Mouse (Mus musculus) frontal cortex, postnatal 36 days (tissue): ENCODE measurements around the gene Gmppa.

Experiments
- DNase-seq, 2 experiments: peaks; one replicate each; pipeline ENCODE4 v3.0.0; 2022; ENCODE audit warnings: low spot score in 2 of 2

The Gmppa gene

DNA sequence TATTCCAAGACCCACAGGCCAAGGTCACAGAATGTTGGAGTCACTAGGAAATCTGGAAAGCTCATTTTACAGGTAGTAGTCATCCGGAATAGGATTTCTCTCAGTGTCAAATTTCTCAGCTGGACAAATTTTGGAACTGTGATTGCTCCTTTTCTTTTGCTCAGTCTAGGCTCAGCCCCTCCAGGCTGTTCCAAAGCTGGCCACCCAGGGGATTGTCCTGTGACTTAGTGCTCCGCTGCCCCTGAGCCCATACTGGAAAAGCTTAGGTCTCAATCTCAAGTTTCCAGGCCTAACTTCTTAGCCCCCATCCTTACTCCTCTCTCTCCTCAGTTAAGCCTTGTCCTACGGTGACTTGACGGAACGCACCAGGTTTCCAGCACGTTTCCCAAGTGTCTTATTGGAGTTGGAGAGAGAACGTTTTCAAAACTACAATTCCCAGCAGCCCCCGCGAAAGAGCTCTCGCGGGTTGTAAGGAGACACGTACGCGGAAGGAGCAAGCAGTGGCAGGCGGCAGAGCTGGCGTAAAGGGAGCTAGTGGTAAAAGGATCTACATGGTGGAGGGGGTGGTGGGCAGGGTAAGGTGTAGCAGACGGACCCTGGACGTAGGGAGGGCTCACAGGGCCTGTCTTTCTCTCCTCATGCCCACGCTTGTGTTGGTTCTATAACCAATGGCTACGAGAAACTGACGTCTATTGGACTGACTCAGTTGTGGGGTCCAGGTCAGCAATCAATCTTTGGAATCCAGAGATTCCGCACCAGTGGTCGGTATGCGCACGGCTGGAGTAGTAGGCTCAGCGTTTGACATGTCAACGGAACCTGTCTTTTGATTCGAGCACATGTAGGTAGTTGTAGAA lies at the start of gene Gmppa:
Gene Gmppa, plus strand, starts transcription at position 456 of the 854 bp plus-strand sequence.
- DNase-seq: peak; percentile 75 to 89

DNA sequence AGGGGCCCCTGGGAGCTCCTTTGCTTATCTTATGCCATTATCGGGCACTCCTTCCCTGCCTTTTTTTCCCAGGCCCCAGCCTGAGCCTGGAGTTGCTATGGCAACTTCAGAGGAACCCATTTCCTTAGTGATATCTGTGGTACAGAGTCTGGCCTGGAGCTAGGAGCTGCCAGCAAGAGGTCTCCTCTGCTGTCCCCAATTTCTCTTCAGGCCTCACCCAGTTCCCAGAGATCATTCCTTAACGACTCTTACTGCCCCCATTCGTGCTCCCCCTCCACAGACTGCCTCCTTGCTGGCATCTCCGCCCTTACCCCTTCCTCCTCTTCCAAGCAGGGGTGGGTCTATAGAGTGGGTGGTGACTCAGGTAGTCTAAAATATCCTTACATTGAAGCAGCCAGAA lies 49.6 kb upstream of the Gmppa start:
- DNase-seq: peak; percentile 48 to 53

DNA sequence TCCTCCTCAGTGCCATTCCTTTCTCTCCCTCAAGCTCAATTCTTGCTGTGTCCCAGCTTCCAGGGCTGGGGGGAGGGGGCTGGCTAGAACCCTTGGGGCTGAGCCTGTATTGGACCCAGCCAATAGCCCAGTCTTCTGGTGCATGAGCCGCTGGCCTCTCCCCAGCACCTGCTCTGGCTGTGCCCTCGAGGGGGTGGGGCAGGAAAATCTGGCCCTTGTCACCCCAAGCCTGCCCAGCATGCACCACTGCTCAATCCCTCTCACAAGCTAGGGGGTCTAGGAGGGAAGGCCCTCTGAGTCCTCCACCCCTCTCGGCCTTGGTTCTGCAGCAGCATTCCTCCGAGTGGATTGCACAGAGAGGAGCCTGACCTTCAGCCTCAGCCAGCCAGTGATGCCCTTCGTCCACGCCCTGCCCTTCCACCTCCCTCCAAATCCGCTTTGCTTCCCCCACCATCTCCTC lies 48.2 kb upstream of the Gmppa start:
- no peak for DNase-seq

DNA sequence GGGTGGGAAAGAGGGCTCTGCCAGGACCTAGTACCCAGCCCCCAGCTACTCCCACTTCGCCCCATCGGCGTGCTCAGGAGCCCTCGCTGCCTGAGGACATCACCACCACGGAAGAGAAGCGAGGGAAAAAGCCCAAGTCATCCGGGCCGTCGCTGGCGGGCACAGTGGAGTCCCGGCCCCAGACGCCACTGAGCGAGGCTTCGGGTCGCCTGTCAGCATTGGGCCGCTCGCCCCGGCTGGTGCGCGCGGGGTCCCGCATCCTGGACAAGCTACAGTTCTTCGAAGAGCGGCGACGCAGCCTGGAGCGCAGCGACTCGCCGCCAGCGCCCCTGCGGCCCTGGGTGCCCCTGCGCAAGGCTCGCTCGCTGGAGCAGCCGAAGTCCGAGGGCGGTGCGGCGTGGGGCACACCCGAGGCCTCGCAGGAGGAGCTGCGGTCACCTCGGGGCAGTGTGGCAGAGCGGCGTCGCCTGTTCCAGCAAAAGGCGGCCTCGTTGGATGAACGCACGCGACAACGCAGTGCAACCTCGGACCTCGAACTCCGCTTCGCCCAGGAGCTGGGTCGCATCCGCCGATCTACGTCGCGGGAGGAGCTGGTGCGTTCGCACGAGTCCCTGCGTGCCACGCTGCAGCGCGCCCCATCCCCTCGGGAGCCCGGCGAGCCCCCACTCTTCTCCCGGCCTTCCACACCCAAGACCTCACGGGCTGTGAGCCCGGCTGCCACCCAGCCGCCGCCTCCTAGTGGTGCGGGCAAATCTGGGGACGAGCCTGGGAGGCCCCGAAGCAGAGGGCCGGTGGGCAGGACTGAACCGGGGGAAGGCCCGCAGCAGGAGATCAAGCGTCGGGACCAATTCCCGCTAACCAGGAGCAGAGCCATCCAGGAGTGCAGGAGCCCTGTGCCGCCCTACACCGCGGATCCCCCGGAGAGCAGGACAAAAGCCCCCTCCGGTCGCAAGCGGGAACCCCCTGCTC lies 47.5 kb upstream of the Gmppa start:
- DNase-seq: peak in 1 of 2 experiments; percentile 12

DNA sequence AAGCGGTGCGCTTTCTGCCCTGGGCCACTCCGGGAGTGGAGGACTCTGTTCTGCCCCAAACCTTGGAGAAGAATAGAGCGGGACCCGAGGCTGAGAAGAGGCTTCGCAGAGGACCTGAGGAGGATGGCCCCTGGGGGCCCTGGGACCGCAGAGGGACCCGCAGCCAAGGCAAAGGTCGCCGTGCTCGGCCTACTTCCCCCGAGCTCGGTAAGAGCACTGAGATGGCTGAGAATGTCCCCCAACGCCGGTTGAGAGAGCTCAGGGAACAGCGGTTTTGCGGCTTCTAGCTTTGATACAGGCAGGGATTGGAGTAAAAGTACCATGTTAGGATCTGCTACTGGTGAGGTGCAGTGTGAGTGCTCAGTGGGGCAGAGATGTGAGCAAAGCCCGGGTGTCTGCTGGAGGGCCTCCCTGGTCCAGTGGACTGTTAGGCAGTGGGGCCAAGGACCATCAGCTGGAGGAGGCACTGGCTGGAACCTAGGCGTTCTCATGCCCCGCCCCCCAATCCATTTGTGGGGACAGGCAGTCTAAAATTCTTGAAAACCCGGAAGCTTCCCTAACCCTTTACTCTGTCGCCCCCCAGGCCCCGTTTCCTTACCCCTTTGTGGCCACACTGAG lies 46.7 kb upstream of the Gmppa start:
- DNase-seq: no peak

DNA sequence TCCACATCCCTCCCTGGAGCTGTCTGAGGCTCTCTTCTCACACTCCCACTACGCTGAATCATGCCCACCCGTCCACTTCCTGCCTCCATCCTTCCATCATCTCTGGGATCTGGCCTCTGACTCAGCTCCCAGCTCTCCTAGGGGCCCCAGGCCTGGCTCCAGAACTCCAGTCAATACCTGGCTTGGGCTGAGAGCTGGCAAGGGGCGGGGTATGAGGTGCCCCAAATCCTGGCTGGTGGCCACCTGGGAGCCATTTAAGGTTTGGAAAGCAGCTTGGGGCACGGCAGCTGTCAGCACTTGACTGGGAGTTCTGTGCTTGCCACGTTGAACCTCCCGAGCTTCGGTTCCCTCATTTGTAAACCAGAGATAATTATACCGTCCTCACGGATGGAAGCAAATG lies 42.6 kb upstream of the Gmppa start:
- DNase-seq: peak; percentile 43 to 61

DNA sequence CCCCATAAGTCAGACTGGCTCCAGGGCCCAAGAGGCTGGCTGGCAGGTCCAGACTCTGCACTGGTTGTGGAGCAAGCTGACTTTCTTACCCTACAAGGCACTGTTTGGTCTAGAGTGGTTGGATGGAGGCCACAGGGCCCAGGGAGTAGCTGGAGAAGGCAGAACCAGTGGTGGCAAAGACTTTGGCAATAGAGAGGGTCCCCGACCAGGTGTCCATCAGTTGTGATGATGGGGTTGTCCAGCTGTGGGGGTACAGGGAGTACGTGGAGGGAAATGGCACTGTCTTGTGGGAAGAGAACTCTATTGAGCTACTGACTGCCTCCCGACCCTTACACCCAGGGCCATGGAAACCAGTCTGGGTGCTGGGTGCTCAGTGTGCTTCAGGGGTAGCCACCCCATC lies 41.9 kb upstream of the Gmppa start:
- no peak for DNase-seq

DNA sequence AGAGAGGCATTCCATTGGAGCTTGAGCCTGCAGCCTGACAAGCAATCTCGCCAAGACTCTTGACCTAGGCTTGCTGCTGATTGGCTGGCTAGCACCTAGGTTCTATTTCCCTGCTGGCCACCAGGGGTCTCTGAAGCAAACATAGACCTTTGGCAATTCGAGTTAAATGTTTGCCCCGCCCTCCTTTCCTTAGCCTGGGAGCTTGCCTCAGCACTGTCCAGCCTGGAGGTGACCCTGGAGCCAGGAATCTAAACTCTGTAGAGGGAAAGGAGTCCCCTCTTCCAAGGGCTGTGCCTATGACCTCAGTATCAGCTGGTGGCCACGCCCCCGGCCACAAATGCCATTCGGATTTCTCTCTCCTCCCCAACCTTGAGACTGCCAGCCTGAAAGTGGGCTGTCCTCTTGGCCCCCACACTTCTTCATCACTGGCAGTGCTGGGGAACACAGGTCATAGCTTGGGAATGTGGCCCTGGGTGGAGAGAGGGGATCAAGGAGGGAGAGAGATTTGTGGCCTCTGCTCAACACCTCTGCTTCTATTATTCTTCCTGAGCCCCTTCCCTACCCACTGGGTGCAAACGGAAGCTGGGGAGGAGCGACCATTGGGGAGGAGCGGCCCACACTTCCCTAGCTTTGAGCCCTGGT lies 36.8 kb upstream of the Gmppa start:
- peak in 1 of 2 experiments; percentile 57 for DNase-seq

DNA sequence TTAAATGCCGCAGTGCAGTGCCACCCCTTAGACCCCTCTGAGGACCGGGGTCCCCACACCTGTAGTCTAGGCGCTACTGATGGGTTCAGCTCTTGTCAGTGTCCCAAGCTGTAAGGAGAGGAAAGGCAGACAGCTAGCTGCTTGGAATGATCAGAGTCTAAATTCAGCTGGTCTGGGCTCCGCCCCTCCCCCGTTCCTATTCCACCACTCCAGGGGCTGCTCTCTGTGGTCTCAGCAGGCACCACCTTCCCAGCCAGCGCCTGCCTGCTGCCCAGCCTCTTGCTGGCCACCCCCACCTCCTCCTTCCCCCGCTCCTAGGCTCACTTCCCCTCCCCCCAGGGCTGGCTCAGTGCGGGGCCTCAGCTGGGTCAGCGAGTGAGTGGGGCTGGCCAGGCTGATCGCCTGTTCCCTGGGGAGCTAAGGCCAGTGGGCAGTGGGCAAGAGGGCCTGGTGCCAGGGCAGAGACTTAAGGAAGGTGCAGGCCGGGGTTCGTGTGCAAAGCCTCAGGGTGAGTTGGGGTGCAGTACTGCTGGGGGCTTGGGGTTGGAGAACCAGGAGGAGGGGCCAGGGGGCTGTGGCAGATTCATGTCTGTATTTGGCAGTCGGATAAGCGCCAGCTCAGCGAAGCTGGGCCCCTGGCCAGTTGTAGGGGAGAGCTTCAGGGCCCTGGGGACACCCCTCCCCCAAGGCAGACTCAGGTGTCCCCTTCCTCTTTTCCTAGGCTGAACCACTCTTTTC lies 35.8 kb upstream of the Gmppa start:
- no peak for DNase-seq

DNA sequence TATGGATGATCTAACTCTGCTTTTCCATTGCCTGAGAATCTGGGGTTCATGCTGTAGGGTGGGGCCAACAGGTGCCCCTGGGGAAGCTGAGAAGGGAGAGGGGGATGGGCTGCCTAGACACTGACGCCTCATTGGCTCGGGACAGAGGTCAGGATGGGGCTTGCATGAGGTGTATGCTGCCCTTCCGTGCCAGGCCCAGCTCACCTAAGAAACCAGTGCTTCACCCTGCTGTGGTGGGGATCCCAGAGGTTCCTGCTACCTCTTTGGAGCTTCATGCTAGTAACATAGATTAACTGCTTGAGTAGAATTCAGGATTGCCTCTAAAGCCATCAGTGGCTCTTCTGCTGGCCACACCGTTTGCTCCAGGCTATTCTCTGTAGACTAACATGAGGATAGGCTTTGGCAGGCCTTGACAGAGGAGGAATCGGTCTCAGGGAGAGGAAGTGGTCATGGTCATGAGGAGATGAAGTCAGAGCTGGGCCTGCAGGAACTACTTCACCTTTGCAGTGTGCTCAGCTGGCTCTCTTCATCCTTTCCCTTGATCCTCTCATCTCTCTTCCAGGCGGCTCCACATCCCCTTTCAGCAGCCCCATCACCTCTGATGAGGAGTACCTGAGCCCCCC lies 35.1 kb upstream of the Gmppa start:
- DNase-seq: no peak

DNA sequence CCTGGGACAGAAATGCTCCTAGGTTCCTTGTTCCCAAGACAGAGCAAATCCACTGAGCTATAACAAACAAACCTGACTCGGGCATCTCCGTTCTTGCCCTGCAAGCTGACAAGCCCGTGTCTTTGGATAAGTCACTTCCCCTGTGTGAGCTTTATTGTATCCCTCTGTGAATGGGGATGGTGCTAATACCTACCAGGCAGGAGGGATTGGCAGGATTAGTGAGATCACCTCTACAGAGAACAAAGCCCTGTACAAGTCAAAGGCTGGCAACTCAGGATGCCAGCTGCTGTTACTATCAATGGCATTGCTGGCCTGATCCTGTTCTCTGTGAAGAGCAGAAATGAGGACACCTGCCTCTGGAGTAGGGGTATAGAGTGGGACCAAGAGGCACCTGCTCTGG lies 30.2 kb upstream of the Gmppa start:
- DNase-seq: no peak

DNA sequence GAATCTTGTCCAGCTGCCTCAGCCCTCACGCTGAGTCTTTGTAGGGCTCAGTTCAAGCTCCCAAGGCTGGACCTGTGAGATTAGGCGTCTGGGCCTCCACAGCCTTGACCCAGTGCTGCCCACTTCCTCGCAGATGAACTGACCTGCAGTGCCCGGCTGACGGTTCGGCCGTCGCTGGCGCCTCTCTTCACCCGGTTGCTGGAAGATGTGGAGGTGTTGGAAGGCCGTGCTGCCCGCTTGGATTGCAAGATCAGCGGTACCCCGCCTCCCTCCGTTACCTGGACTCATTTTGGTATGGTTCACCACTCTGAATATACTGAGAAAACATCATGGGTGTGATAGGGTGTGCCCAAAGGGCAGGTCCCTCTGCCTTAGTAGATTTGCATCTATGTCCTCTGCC lies 29.6 kb upstream of the Gmppa start:
- DNase-seq: no peak

DNA sequence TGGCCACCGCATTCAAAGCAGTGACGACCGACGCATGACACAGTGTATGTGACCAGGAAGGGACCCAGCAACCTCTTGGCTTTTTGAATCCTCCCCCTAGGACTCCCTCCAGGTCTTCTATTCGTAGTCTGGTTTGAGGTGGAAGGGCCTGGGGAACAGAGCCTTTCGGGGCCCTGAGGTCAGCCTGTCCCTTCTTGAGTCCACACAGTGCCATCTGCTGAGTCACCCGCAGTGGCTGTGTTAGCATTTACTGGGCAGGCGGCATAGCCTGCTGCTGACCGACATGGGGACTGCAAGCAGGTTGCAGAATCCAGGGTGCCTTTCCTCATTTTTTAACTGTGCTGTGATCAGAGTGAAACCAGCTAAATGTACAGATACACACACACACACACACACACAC lies 28.7 kb upstream of the Gmppa start:
- no peak for DNase-seq

DNA sequence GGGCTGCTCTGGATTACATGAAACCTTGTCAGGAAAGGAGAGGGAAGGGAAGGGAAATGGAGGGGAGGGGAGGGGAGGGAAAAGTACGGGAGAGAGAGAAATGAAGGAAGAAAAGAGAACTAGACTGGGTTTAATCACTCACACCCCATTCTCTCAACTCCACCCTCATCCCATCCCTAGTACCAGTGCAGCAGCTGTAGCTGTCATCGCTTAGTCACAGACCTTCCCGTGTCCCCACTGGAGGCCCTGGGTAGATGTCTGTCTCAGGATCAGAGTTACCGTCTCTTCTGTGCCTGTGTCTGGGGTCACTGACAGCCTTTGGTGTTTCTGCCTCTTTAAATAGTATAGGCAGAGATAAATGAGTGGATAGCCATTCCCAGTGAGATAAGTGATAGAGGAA lies 27.5 kb upstream of the Gmppa start:
- no peak for DNase-seq

DNA sequence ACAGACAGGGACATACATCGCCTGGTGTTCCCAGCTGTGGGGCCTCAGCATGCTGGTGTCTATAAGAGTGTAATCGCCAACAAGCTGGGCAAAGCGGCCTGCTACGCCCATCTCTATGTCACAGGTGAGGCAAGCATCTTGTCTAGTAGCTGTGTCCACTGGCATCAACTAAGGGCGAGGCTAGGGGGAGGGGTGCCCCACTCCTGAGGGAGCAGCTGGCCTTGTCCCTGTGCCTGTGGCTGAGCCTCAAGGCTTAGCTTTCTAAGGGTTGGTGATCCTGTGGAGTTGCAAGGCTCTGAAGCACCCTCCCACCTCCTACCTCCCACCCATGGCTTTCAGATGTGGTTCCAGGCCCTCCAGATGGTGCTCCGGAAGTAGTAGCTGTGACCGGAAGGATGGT lies 25.8 kb upstream of the Gmppa start:
- DNase-seq: no peak

DNA sequence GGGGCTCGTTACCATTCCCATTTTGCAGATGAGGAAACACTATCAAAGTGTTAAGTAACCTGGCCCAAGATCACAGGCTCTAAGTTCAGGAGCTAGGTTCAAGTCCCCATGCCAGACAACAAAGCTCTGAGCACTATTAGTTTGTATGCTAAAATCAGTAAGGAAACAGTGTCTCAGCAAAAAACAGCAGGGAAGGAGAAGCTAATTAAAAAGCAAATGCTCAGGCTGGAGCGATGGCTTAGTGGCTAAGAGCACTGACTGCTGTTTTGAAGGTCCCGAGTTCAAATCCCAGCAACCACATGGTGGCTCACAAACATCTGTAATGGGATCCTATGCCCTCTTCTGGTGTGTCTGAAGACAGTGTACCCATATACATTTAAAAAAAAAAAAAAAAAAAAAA lies 23.5 kb upstream of the Gmppa start:
- DNase-seq: no peak

DNA sequence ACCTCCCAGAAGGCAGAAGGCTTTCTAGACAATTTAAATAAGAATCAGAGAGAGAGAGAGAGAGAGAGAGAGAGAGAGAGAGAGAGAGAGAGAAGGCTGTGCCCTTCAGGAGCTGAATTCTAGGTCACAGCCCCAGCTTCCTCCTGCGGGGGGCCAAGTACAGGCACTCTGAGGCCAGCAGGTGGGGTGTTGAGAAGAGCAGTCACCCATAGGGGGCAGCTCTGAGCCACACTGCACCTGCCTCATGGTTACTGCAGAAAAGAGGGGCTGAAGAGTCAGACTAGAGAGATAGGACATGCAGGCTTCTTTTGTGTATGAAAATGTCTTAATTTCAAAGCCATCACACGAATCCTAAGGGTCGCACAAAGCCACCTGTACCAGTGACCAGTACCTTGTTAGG lies 22.0 kb upstream of the Gmppa start:
- DNase-seq: peak in 1 of 2 experiments; percentile 49

DNA sequence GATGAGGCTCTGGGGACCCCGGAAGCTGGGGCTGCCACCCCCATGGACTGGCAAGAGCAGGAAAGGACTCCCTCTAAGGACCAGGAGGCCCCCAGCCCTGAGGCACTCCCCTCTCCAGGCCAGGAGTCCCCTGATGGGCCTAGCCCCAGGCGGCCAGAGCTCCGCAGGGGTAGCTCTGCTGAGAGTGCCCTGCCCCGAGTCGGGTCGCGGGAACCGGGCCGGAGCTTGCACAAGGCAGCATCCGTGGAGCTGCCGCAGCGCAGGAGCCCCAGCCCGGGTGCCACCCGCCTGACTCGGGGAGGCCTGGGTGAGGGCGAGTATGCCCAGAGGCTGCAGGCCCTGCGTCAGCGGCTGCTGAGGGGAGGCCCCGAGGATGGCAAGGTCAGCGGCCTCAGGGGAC lies 13.9 kb upstream of the Gmppa start:
- no peak for DNase-seq

DNA sequence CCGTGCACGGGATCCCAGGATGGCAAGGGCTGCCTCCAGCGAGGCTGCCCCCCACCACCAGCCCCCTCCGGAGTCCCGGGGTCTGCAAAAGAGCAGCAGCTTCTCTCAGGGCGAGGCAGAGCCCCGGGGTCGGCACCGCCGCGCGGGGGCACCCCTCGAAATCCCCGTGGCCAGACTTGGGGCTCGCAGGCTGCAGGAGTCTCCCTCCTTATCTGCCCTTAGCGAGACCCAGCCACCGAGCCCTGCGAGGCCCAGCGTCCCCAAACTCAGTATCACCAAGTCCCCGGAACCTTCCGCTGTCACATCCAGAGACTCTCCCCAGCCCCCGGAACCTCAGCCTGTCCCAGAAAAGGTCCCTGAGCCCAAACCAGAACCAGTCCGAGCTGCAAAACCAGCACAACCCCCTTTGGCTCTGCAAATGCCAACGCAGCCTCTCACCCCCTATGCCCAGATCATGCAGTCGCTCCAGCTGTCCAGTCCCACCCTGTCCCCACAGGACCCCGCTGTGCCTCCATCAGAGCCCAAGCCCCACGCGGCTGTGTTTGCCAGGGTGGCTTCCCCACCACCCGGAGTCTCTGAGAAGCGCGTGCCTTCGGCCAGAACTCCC lies 13.4 kb upstream of the Gmppa start:
- no peak for DNase-seq
